Mouse (Mus musculus): ENCODE measurements around the gene 1700016D06Rik. TPM values are rescaled to one million over a fixed set of nuclear protein-coding genes. Genes with fewer than 3 reads are reported as not detected.

The 1700016D06Rik gene
- polyA plus RNA-seq, 1 experiment from 2014 or later = not detected

DNA sequence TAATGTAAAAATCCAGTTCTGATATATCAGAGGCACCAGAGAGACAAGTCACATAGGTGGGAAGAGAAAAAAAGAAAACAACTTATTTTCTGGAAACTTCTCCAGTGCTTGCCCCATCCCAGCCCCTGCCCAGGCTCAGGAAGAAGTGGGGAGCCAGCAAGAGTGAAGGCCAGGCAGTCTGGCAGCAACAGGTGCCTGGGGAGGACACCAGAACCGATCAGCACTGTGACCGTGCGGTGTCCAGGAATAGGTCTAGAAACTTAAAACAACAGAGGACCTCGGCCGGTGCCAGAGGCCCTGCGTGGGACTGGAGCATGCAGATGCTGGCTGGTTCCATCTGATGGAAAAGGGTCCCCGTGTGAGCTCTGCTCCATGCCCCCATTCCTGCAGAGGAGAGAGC lies 3.4 kb downstream of the 1700016D06Rik start:
- ATAC-seq (replicated peaks; ENCODE audit: low FRiP score, low read depth) (no peak), DNase-seq (ENCODE audit: low spot score) (no peak)
- no peak overlapping the region for H3K9ac ChIP-seq (ENCODE audit: low read depth, low read length)
- H3K27me3 ChIP-seq (ENCODE audit: insufficient read depth, low read length) = no peaks in the 10 kb centered on the region
- WGBS = 80% methylated on average over 7 of the region's 7 CpGs
- TF ChIP-seq CTCF (IDR thresholded peaks at IDR 0.05; ENCODE audit: low read depth) = no peak
- no peak overlapping the region for H3K4me2 ChIP-seq (ENCODE audit: low read length)
- H3K4me3 ChIP-seq (replicated peaks; ENCODE audit: low read depth, low read length) = no peak overlapping the region
- no peaks in the 10 kb centered on the region for H3K9me3 ChIP-seq (replicated peaks; ENCODE audit: low read length)
- no peaks in the 10 kb centered on the region for H3K36me3 ChIP-seq (ENCODE audit: insufficient read depth, low read length)
- H3K27ac ChIP-seq = no peak overlapping the region
- H3K4me1 ChIP-seq (replicated peaks; ENCODE audit: insufficient read depth, low read length) = 0 out of 2 replicates have a peak, but pooled peaks cover 3% of the 10 kb centered on the region

DNA sequence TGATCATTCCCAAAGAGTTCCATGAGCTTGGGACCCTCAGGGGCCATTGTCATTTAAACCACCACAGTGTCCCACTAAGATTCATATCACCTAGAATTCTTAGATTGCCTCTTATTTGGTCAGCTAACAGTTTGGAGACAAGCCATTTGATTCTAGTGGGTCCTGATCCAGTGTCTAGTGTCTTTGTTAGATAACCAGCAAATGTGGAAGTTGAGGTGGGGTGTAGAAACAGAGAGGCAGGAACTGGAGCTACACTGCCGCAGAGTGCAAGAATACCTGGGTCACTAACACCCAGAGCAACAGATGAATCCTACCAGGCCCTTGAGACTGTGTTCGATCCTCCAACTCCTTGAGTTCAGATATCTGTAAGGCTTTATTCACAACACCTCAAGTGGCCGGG lies 4.7 kb downstream of the 1700016D06Rik start:
- Histone ChIP-seq H3K9me3 (replicated peaks; ENCODE audit: low read length) (no peaks in the 10 kb centered on the region), H3K4me3 (replicated peaks; ENCODE audit: low read depth, low read length) (no peak overlapping the region), H3K4me1 (replicated peaks; ENCODE audit: insufficient read depth, low read length) (0 out of 2 replicates have a peak, but pooled peaks cover 3% of the 10 kb centered on the region), H3K27ac (no peak overlapping the region), H3K4me2 (ENCODE audit: low read length) (no peak overlapping the region), H3K9ac (ENCODE audit: low read depth, low read length) (no peak overlapping the region), H3K36me3 (ENCODE audit: insufficient read depth, low read length) (no peaks in the 10 kb centered on the region), H3K27me3 (ENCODE audit: insufficient read depth, low read length) (no peaks in the 10 kb centered on the region)
- ATAC-seq (replicated peaks; ENCODE audit: low FRiP score, low read depth) (no peak), DNase-seq (ENCODE audit: low spot score) (no peak)
- 82% methylated on average over 3 of the region's 3 CpGs for WGBS
- TF ChIP-seq CTCF (IDR thresholded peaks at IDR 0.05; ENCODE audit: low read depth) = no peak

DNA sequence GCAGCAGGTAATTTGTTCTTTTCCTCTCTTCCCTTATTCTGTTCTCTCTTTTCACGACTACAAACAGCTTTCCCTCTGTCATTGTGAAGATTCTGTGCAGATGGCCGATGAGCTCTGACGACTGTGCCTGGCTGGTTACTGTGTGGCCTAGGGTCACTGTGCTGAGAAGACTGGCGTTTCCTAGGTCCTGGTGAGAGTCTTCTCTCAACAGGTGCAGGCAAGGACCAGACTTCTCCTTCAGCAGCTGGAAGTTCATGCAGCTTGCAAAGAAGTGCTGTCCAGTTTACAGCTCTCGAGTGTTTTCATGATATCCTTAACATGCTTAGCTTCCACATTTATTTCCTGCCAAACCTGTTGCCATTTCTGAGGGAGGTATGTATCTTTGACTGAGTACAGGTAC lies 6.9 kb downstream of the 1700016D06Rik start:
- H3K9ac ChIP-seq (ENCODE audit: low read depth, low read length) = no peak overlapping the region
- no peaks in the 10 kb centered on the region for H3K4me1 ChIP-seq (replicated peaks; ENCODE audit: insufficient read depth, low read length)
- 75% methylated on average over 5 of the region's 5 CpGs for WGBS
- no peak for TF ChIP-seq CTCF (IDR thresholded peaks at IDR 0.05; ENCODE audit: low read depth)
- no peaks in the 10 kb centered on the region for H3K9me3 ChIP-seq (replicated peaks; ENCODE audit: low read length)
- no peak overlapping the region for H3K27ac ChIP-seq
- H3K36me3 ChIP-seq (ENCODE audit: insufficient read depth, low read length) = no peaks in the 10 kb centered on the region
- H3K4me3 ChIP-seq (replicated peaks; ENCODE audit: low read depth, low read length) = no peak overlapping the region
- no peak overlapping the region for H3K4me2 ChIP-seq (ENCODE audit: low read length)
- ATAC-seq (replicated peaks; ENCODE audit: low FRiP score, low read depth) (no peak), DNase-seq (ENCODE audit: low spot score) (no peak)
- no peaks in the 10 kb centered on the region for H3K27me3 ChIP-seq (ENCODE audit: insufficient read depth, low read length)

DNA sequence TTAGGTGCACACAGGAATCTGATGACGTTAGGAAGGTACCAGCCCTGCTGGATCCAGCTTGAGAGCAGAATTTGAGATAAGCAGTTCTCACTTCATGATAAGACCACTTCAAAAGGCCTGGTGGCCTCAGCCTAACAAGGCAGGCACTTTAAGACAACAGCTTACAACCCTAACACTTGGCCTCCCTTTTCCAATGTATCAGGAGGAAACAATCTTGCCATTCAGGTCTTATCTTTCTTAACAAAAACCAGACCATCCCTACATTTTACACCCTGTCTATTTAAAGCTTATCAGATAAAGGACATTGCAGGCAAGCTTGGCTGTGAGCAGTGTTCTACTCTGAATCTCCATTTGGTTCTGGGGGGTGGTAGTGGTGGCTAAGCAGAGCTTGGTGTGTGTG lies 8.4 kb downstream of the 1700016D06Rik start:
- 67% methylated on average over 1 of the region's 1 CpGs for WGBS
- ATAC-seq (replicated peaks; ENCODE audit: low FRiP score, low read depth) = no peak
- Histone ChIP-seq H3K9ac (ENCODE audit: low read depth, low read length) (no peak overlapping the region), H3K27me3 (ENCODE audit: insufficient read depth, low read length) (no peaks in the 10 kb centered on the region), H3K9me3 (replicated peaks; ENCODE audit: low read length) (no peaks in the 10 kb centered on the region), H3K27ac (no peak overlapping the region), H3K36me3 (ENCODE audit: insufficient read depth, low read length) (no peaks in the 10 kb centered on the region), H3K4me3 (replicated peaks; ENCODE audit: low read depth, low read length) (no peak overlapping the region), H3K4me1 (replicated peaks; ENCODE audit: insufficient read depth, low read length) (no peaks in the 10 kb centered on the region), H3K4me2 (ENCODE audit: low read length) (no peak overlapping the region)
- DNase-seq (ENCODE audit: low spot score) = no peak
- TF ChIP-seq CTCF (IDR thresholded peaks at IDR 0.05; ENCODE audit: low read depth) = no peak

DNA sequence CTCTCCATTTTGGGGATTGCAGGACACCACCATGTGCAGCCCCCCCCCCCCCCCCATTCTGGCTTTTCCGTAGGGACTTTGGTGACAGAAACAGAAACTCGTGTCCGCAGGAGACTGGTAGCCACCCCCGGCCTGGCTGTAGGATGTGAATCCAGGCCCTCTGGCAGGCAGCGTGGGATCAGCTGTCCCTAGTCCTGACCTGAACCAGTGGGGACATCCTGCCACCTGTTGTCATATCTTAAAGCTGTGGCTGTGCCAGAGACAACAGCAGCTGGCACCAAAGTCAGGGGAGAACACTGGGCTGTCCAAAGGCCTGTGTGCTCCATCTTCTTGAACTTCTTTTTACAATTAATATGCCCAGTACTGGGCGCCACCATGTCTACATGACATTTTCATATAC lies 9.1 kb downstream of the 1700016D06Rik start:
- ATAC-seq (replicated peaks; ENCODE audit: low FRiP score, low read depth) (no peak), DNase-seq (ENCODE audit: low spot score) (no peak)
- Histone ChIP-seq H3K36me3 (ENCODE audit: insufficient read depth, low read length) (no peaks in the 10 kb centered on the region), H3K9ac (ENCODE audit: low read depth, low read length) (no peak overlapping the region), H3K27me3 (ENCODE audit: insufficient read depth, low read length) (no peaks in the 10 kb centered on the region), H3K9me3 (replicated peaks; ENCODE audit: low read length) (no peaks in the 10 kb centered on the region), H3K27ac (no peak overlapping the region), H3K4me3 (replicated peaks; ENCODE audit: low read depth, low read length) (no peak overlapping the region), H3K4me2 (ENCODE audit: low read length) (no peak overlapping the region), H3K4me1 (replicated peaks; ENCODE audit: insufficient read depth, low read length) (no peaks in the 10 kb centered on the region)
- TF ChIP-seq CTCF (IDR thresholded peaks at IDR 0.05; ENCODE audit: low read depth) = no peak
- 83% methylated on average over 6 of the region's 6 CpGs for WGBS

DNA sequence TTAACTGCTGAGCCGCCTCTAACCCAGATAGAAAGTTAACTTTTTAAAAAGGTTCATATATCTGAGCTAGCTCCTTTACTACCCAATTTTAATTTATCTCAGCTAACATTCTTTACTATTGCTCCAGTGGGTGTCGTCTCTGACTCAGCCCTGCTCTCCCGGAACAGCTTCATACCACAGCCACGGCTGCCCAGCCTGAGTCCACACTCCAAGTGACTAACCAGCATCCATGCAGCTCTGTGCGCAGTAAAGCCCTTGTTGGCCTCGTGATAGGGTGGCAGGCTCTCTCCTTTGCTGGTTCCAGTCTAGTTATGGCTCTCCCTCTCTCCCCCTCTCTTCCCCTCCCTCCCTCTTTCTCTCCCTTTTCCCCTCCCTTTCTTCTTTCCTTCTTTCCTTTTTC lies 9.6 kb downstream of the 1700016D06Rik start:
- Histone ChIP-seq H3K27me3 (ENCODE audit: insufficient read depth, low read length) (no peaks in the 10 kb centered on the region), H3K9me3 (replicated peaks; ENCODE audit: low read length) (no peaks in the 10 kb centered on the region), H3K4me3 (replicated peaks; ENCODE audit: low read depth, low read length) (no peak overlapping the region), H3K4me1 (replicated peaks; ENCODE audit: insufficient read depth, low read length) (no peaks in the 10 kb centered on the region), H3K4me2 (ENCODE audit: low read length) (no peak overlapping the region), H3K36me3 (ENCODE audit: insufficient read depth, low read length) (no peaks in the 10 kb centered on the region), H3K27ac (no peak overlapping the region), H3K9ac (ENCODE audit: low read depth, low read length) (no peak overlapping the region)
- WGBS = 84% methylated on average over 6 of the region's 6 CpGs
- DNase-seq (ENCODE audit: low spot score) (no peak), ATAC-seq (replicated peaks; ENCODE audit: low FRiP score, low read depth) (no peak)
- no peak for TF ChIP-seq CTCF (IDR thresholded peaks at IDR 0.05; ENCODE audit: low read depth)

DNA sequence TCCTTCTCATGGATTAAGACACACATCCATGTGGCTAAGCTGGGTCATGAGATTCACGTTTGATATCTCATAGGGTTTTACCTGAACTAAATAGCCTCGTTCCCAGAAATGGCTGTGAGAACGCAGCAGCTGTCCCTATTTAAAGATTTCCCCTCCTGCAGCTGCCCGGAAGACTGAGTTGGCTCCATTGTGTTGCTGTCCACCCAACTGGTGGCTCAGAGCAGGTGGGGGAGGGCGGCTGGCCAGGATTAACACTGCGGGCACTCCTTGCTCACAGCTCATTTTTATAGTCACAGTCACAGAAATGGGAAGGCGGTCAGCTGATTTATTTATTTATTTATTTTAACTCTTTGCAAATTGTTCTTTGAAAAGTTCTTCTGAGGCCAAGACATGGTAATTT lies 10.9 kb downstream of the 1700016D06Rik start:
- no peak for DNase-seq (ENCODE audit: low spot score)
- no peak for TF ChIP-seq CTCF (IDR thresholded peaks at IDR 0.05; ENCODE audit: low read depth)
- no peaks in the 10 kb centered on the region for H3K36me3 ChIP-seq (ENCODE audit: insufficient read depth, low read length)
- ATAC-seq (replicated peaks; ENCODE audit: low FRiP score, low read depth) = no peak
- no peak overlapping the region for H3K4me3 ChIP-seq (replicated peaks; ENCODE audit: low read depth, low read length)
- no peak overlapping the region for H3K9ac ChIP-seq (ENCODE audit: low read depth, low read length)
- H3K4me2 ChIP-seq (ENCODE audit: low read length) = no peak overlapping the region
- no peaks in the 10 kb centered on the region for H3K27me3 ChIP-seq (ENCODE audit: insufficient read depth, low read length)
- H3K27ac ChIP-seq = no peak overlapping the region
- WGBS = 60% methylated on average over 7 of the region's 7 CpGs
- H3K9me3 ChIP-seq (replicated peaks; ENCODE audit: low read length) = no peaks in the 10 kb centered on the region
- H3K4me1 ChIP-seq (replicated peaks; ENCODE audit: insufficient read depth, low read length) = no peaks in the 10 kb centered on the region
